Mouse (Mus musculus) liver, embryonic 13.5 days (tissue): ENCODE measurements around the gene Ptpn14. TPM values are rescaled to one million over a fixed set of nuclear protein-coding genes. Genes with fewer than 3 reads are reported as not detected.

Experiments
- ATAC-seq: fragments of 200-750 bp; cut with Nextera tagmentation; 2 replicates; pipeline ENCODE4 v1.8.0; 2017; ENCODE audit warnings: low read depth, mild to moderate bottlenecking, moderate number of reproducible peaks, moderate library complexity
- DNase-seq: peaks from one replicate; pipeline ENCODE4 v3.0.0; 2022
- H3K27ac ChIP-seq: fragments of 300-500 bp; sonication (generic); 2 replicates; pipeline ENCODE4 v1.5.1; 2015; ENCODE audit warnings: moderate library complexity, mild to moderate bottlenecking, inconsistent platforms
- H3K27me3 ChIP-seq: fragments of 300-500 bp; sonication (generic); 2 replicates; pipeline ENCODE4 v1.6.1; 2015; ENCODE audit warnings: mild to moderate bottlenecking, inconsistent platforms
- H3K36me3 ChIP-seq: fragments of 300-500 bp; sonication (generic); 2 replicates; pipeline ENCODE4 v1.6.1; 2015; ENCODE audit warnings: mild to moderate bottlenecking, inconsistent platforms
- H3K4me1 ChIP-seq: fragments of 300-500 bp; sonication (generic); replicated peaks from 2 replicates; pipeline ENCODE4 v1.6.1; 2015; ENCODE audit warnings: inconsistent platforms
- H3K4me2 ChIP-seq: fragments of 300-500 bp; sonication (generic); 2 replicates; pipeline ENCODE4 v1.6.1; 2015; ENCODE audit warnings: inconsistent platforms, mild to moderate bottlenecking, moderate library complexity
- H3K4me3 ChIP-seq: fragments of 300-500 bp; sonication (generic); replicated peaks from 2 replicates; pipeline ENCODE4 v1.5.1; 2015; ENCODE audit warnings: mild to moderate bottlenecking, inconsistent platforms
- H3K9ac ChIP-seq: fragments of 300-500 bp; sonication (generic); 2 replicates; pipeline ENCODE4 v1.6.1; 2015; ENCODE audit warnings: mild to moderate bottlenecking, inconsistent platforms
- H3K9me3 ChIP-seq: fragments of 300-500 bp; sonication (generic); replicated peaks from 2 replicates; pipeline ENCODE4 v1.6.1; 2016; ENCODE audit warnings: inconsistent platforms
- WGBS: fragments of 180-500 bp; shearing (Covaris S2); methylation state at CpG from one replicate; pipeline ENCODE4 v1.1.7; 2015; ENCODE audit not compliant: insufficient replicate concordance; 5-methylcytosine and 5-hydroxymethylcytosine counted together
- polyA plus RNA-seq: library from polyadenylated mRNA; unstranded; fragments of >200 nt; fragmentation: Nextera tagmentation; extraction: Ambion mirVana; gene quantifications from 2 replicates; pipeline ENCODE4 v1.2.1, GENCODE M21; 2015

Gene Ptpn14
- polyA plus RNA-seq, 1 experiment from 2014 or later = 0.44 TPM

DNA sequence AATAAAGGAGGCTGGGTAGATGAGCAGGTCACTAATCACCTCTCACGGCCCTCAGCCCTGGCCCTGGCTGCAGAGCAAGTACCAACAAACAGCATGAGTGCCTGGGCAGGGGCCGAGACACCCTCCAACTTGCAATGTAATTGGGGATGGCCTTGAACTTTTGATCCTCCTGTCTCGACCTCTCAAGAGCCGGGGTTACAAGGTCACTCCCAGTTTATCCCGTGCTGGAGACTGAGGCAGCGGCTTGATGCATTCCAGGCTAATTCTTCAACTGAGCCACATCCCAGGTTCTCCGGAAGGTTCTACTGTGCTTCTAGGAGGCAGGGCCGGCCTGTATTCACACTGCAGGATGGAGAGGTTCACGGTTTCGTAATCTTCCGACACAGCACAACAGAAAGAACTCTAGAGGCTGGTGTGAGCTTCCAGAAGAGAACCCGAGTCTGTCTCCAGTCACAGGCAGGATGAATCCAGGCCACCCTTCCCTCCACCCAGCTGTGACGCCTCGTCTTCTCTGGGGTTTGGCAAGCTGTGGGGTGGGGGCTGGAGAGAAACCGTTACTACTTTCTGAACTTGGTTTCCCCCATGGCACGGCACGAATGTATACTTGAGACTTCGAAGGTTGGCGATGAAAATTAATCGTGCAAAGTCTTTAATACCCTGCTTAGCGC, 185.2 kb downstream of the Ptpn14 start:
- H3K4me1 ChIP-seq = peaks cover 19% of the 10 kb centered on the region
- no peak overlapping the region for H3K9ac ChIP-seq
- H3K27me3 ChIP-seq = no peaks in the 10 kb centered on the region
- no peak overlapping the region for H3K4me2 ChIP-seq
- H3K4me3 ChIP-seq = no peak overlapping the region
- WGBS = 80% methylated on average over 21 of the region's 21 CpGs
- no peaks in the 10 kb centered on the region for H3K9me3 ChIP-seq
- H3K27ac ChIP-seq = no peak overlapping the region
- no peak for ATAC-seq
- no peak for DNase-seq
- H3K36me3 ChIP-seq = peaks cover 19% of the 10 kb centered on the region

DNA sequence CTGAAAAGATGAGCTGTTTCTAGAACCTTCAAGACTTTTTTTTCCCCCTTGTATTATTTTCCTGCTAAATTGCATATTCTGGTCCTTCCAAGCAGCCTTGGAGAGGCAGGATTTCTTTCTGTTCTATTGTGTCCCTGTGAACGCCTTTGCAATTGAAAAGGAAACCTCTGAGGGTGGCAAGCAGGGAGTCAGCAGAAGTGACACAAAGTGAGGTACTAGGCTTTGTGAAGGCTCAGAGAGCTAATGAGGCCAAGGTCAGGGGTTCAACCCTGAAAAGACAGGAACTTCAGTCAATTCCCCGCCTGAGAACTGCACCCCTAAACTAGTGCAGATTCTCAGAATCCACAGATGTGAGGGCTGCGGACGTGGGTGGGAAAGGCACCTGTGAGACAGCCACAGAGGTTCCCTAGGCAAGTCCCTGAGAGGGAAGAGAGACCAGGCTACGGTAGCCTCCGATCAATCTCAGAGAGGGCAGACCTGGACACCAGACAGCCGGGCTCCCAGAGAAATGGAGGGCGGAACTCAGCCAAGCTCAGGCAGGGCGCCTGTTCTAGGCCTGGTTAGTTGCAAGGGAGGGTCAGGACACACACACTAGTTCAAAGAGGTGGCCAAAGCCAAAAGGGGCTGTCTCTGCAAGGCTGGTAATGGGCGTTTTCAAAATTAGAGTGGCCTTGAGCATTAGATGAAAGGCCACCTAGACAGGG, 188.5 kb downstream of the Ptpn14 start:
- Histone ChIP-seq H3K27me3 (no peaks in the 10 kb centered on the region), H3K4me1 (peaks cover 24% of the 10 kb centered on the region), H3K4me3 (no peak overlapping the region), H3K27ac (no peak overlapping the region), H3K4me2 (no peak overlapping the region), H3K9me3 (no peaks in the 10 kb centered on the region), H3K9ac (no peak overlapping the region), H3K36me3 (peaks cover 11% of the 10 kb centered on the region)
- DNase-seq (no peak), ATAC-seq (no peak)
- 75% methylated on average over 10 of the region's 10 CpGs for WGBS

DNA sequence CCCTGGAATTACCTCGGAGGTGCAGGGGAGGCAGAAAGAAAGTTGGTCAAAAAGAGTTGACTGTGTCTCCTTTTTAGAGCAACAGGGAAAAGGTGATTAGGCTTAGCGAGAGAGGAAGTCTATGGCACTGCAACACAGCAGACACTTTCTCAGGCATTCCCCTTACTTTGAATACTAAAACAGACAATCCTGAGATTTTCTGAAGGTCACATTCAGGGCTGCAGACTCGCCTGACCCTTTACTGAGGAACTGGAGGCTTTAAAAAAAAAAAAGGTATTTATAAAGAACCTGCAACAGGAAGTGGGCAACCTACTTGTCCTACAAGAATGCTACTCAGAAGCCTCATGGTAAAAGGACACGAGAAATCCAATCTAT, 189.0 kb downstream of the Ptpn14 start:
- no peak overlapping the region for H3K27ac ChIP-seq
- no peak for DNase-seq
- WGBS = 53% methylated on average over 4 of the region's 4 CpGs

DNA sequence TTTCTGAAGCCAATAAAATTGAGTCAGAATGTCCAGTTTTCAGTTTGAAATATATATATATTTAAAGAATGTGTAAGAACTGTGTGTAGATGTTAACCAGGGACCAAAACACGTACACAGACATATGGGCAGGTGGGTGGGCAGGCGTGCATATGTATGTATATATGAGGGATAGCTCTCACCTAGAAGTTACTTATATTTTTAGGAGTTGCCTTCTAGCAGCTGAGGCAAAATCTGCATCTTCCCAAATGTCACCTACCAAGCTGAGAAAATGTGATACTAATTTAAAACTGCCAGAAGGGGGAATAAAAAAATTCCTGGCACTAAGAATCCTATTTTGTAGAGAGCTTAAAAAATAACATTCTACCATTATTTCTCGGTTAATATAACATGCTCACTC, 191.7 kb downstream of the Ptpn14 start:
- DNase-seq (no peak), ATAC-seq (no peak)
- H3K9me3 ChIP-seq = no peaks in the 10 kb centered on the region
- H3K4me3 ChIP-seq = no peak overlapping the region
- H3K27ac ChIP-seq = no peak overlapping the region
- no peaks in the 10 kb centered on the region; the same call in 1 of the 2 replicates for H3K36me3 ChIP-seq
- H3K4me1 ChIP-seq = peaks cover 36% of the 10 kb centered on the region
- WGBS = 71% methylated on average over 3 of the region's 3 CpGs
- no peaks in the 10 kb centered on the region for H3K27me3 ChIP-seq
- no peak overlapping the region for H3K9ac ChIP-seq
- no peak overlapping the region for H3K4me2 ChIP-seq

More for the DNA sequence above, 189.0 kb downstream of the Ptpn14 start:
- no peaks in the 10 kb centered on the region for H3K27me3 ChIP-seq
- peaks cover 11% of the 10 kb centered on the region for H3K36me3 ChIP-seq
- H3K4me2 ChIP-seq = no peak overlapping the region
- H3K9me3 ChIP-seq = no peaks in the 10 kb centered on the region
- H3K4me3 ChIP-seq = no peak overlapping the region
- H3K9ac ChIP-seq = no peak overlapping the region
- peaks cover 28% of the 10 kb centered on the region for H3K4me1 ChIP-seq
- ATAC-seq = no peak

DNA sequence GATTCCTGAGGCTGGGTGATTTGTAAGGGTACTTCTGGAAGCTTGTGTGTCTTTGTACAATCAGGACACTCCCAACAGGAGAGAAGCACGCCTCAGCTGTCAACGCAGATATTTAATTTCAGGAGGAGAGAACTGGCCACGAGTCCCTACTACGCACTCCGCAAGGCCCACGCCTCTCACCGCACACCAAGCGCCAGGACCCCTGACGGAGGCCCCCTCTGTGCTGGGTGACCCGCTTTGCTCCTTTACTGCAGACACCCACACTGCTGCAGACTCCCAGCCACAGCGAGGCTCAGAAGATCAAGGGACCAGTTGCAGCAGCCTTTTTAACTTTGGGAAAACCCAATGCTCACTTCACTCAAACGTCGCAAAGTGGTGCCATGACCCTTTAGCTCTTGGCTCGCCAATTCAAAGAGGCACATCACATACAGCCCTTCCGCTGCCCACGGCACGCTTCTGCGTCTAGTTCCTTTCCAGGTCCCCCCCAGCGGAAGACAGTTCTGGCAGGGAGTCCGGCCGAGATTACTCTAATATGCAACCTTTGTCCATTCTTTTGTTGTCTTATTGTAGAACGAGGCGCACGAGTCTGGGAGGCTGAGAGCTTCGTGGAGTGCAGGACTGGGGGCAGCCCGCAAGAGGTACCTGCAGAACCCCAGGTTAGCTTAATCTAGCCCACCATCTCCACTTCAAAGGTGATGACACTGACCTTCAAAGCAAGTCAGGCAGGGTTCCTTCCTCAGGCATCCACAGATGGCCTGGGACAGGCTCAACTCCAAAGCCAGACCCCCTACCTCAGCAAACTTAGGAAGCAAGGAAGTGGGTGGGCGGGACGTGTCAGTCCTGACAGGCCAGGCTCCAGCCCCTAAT, 192.9 kb downstream of the Ptpn14 start:
- Histone ChIP-seq H3K9me3 (no peaks in the 10 kb centered on the region), H3K9ac (peak overlapping the region; percentile 80), H3K4me1 (peaks cover 36% of the 10 kb centered on the region), H3K27me3 (no peaks in the 10 kb centered on the region), H3K4me3 (peak overlapping the region; percentile 73), H3K36me3 (no peaks in the 10 kb centered on the region; the same call in 1 of the 2 replicates), H3K27ac (no peak overlapping the region), H3K4me2 (peak overlapping the region; percentile 90)
- no peak for ATAC-seq
- 38% methylated on average over 28 of the region's 28 CpGs for WGBS
- no peak for DNase-seq

DNA sequence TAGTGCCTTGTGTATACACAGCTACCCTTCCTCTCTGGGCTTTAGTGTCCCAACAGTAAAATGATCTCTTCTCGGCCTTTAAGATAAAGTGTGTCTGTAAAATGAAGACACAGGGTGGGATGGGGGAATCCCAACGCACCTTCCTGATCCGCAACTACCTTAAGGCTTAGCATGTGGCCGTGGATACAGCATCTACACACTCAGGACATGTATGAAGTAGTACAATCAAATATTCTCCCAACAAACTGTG, 193.4 kb downstream of the Ptpn14 start:
- Histone ChIP-seq H3K4me3 (peak overlapping the region; percentile 73), H3K4me2 (peak overlapping the region; percentile 90), H3K4me1 (peaks cover 35% of the 10 kb centered on the region), H3K36me3 (no peaks in the 10 kb centered on the region), H3K27me3 (no peaks in the 10 kb centered on the region), H3K9ac (peak overlapping the region; percentile 80), H3K9me3 (no peaks in the 10 kb centered on the region), H3K27ac (peak overlapping the region; percentile 72)
- 3% methylated on average over 4 of the region's 4 CpGs for WGBS
- ATAC-seq (peak; percentile 11; the same call in 1 of the 2 replicates), DNase-seq (no peak)

DNA sequence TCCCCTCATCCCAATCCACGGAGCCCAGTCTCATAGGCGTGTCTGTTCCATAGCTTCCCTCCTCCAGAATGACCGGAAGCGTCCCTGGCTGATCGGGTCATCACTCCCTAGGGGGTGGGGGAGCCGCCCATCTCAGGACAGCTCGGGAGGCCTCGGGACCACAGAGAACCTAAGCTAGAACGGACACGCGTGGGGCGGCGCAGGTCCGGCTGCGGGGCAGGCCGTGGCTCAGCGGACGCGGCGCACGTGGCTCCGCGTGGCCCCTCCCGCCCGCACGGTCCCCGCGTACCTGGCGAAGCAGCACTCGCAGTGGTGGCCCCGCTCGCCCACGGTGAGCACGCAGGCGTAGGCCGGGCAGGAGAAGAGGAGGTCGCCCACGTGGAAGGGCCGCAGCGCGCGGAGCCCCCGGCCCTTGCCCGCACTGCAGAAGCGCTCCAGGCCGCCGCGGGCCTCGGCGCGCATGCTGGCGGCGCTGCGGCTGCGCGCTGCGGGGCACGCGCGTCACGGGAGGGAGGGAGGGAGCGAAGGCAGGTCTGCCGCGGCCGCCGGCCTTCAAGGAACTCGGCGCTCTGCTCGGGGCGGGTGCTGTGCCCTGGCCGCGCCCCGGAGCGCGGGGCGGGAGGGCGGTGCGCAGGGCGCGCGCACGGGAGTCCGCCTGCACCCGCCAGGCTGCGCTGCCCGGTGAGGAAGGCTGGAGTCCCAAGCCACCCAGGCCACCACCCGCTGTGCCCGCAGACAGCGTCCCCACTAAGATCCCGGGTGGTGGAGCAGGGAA, 193.9 kb downstream of the Ptpn14 start, which contains the start of gene Smyd2:
Gene Smyd2, minus strand, starts transcription at position 546 of the 775 bp plus-strand sequence.
- H3K36me3 ChIP-seq = no peaks in the 10 kb centered on the region
- ATAC-seq (peak; percentile 93), DNase-seq (peak; percentile 53)
- H3K4me1 ChIP-seq = peaks cover 30% of the 10 kb centered on the region
- peak within 1 kb of the TSS; percentile 73 for H3K4me3 ChIP-seq
- peak within 1 kb of the TSS; percentile 90 for H3K4me2 ChIP-seq
- under 1% methylated on average over 77 of the region's 90 CpGs for WGBS
- peak within 1 kb of the TSS; percentile 80 for H3K9ac ChIP-seq
- H3K9me3 ChIP-seq = no peaks in the 10 kb centered on the region
- H3K27me3 ChIP-seq = no peaks in the 10 kb centered on the region
- H3K27ac ChIP-seq = peak within 1 kb of the TSS; percentile 72

DNA sequence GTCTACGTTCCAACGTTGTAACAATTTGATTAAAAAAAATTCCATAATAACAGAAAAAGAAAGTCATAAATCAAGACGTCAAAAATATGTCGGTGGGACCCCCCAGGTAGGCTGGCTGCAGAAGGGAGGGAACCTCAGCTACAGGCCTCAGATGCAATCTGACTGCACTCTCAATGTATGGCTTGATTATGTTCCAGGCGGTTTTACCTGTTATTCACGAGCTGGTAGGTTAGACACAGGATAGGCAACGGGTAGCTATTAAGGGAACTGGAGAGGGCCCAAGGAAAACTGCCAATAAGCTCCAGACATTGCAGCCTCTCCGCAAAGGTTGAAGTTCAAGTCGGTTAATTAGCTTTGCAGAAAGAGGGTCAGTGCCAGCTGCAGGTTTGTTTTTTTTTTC, 194.7 kb downstream of the Ptpn14 start:
- Histone ChIP-seq H3K27me3 (no peaks in the 10 kb centered on the region), H3K4me3 (peak overlapping the region; percentile 73), H3K27ac (no peak overlapping the region), H3K4me2 (peak overlapping the region; percentile 90), H3K4me1 (peaks cover 28% of the 10 kb centered on the region), H3K9me3 (no peaks in the 10 kb centered on the region), H3K36me3 (no peaks in the 10 kb centered on the region), H3K9ac (peak overlapping the region; percentile 80; the same call in 1 of the 2 replicates)
- ATAC-seq (no peak), DNase-seq (no peak)
- WGBS = 29% methylated on average over 9 of the region's 9 CpGs

DNA sequence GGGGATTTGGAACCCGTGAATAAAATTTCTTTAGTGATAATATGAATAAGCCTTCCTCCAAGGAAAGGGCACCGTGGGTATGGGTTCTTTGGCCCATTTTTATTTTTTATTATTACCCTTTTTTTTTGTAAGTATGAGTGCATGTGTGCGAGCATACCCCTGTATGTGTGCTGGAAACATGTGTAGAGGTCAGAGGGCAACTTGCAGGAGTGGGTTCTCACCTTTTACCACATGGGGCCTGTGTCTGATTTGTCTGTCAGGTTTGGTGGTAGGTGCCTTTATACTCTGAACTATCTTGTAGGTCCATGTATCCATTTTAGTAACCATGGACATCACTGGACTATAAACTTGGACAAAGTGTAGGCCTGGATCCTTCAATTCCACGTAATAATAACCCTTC, 195.1 kb downstream of the Ptpn14 start:
- H3K9ac ChIP-seq = no peak overlapping the region
- H3K4me2 ChIP-seq = no peak overlapping the region
- peaks cover 28% of the 10 kb centered on the region for H3K4me1 ChIP-seq
- no peaks in the 10 kb centered on the region for H3K27me3 ChIP-seq
- WGBS = 77% methylated on average over 4 of the region's 4 CpGs
- ATAC-seq (no peak), DNase-seq (no peak)
- H3K27ac ChIP-seq = no peak overlapping the region
- H3K36me3 ChIP-seq = no peaks in the 10 kb centered on the region
- H3K4me3 ChIP-seq = no peak overlapping the region
- no peaks in the 10 kb centered on the region for H3K9me3 ChIP-seq

DNA sequence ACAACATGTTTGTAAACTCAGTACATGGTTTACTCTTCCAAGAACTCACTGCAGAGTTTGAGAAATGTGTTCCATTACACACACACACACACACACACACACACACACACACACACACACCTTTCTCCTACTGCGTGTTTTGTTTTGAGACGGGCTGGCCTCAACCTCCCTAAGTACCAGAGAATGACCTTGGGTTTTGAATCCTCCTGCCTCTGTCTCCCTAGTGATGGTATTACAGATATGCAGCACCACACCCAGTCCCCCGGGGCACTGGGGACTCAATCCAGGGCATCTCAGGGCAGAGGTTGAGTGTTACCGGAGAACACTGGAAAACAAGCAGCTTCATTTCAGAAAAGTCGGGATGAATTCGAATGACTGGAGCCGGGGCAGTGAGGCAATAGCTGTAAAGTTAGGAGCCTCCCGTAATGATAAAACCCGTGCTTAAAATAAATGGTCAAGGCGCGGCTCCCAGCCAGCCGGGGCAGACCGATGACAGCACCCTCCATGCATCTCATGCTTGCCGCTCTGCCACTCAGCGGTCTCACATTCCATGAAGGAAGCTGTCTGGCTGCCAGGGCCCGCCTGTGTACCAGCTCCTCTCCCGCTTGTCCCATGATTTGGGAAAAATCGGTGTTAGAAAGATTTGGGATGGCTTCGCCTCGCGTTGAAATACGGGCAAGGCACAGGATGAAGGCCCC, 196.0 kb downstream of the Ptpn14 start:
- Histone ChIP-seq H3K9me3 (no peaks in the 10 kb centered on the region), H3K4me2 (no peak overlapping the region), H3K36me3 (no peaks in the 10 kb centered on the region), H3K27me3 (no peaks in the 10 kb centered on the region), H3K4me1 (peaks cover 28% of the 10 kb centered on the region), H3K9ac (no peak overlapping the region), H3K27ac (no peak overlapping the region), H3K4me3 (no peak overlapping the region)
- WGBS = 80% methylated on average over 22 of the region's 22 CpGs
- DNase-seq = no peak
- no peak for ATAC-seq
